Mouse (Mus musculus): ENCODE data around the gene Dennd4c. TPM values are rescaled to one million over a fixed set of nuclear protein-coding genes. Genes with fewer than 3 reads are reported as not detected.
"Not testable (repeated sequence)": the region's sequence is repeated elsewhere in the genome, so short reads cannot be mapped to it uniquely, and the experiment has no call there.

Gene Dennd4c
- total and polyA plus RNA-seq, 3 experiments = 4.8 to 51.5 (median 41.3) TPM

GRCm38 (mm10) chr4:86777587-86777986 lies 29.2 kb downstream of the Dennd4c start:
- DNase-seq = no peak

- peak; percentile 17 for DNase-seq
Measured at GRCm38 (mm10) chr4:86810604-86811003, 62.2 kb downstream of the Dennd4c start.

GRCm38 (mm10) chr4:86814850-86815249 lies 66.5 kb downstream of the Dennd4c start:
- no peak for DNase-seq

GRCm38 (mm10) chr4:86823169-86823568 lies 74.8 kb downstream of the Dennd4c start:
- peak; percentile 38 for DNase-seq

GRCm38 (mm10) chr4:86825143-86825542 lies 76.8 kb downstream of the Dennd4c start:
- DNase-seq = no peak

GRCm38 (mm10) chr4:86831896-86832295 lies 83.5 kb downstream of the Dennd4c start:
- DNase-seq = no peak

- DNase-seq = not testable (repeated sequence)
Measured at GRCm38 (mm10) chr4:86841141-86841540, 92.8 kb downstream of the Dennd4c start.

GRCm38 (mm10) chr4:86845384-86845783 lies 97.0 kb downstream of the Dennd4c start:
- peak; percentile 70 for DNase-seq

- DNase-seq = no peak
Measured at GRCm38 (mm10) chr4:86847246-86847645, 98.9 kb downstream of the Dennd4c start.

- no peak for DNase-seq
Measured at GRCm38 (mm10) chr4:86851331-86851730, 103.0 kb downstream of the Dennd4c start.

- no peak for DNase-seq
Measured at GRCm38 (mm10) chr4:86852018-86852417, 103.7 kb downstream of the Dennd4c start.

- no peak for DNase-seq
Measured at GRCm38 (mm10) chr4:86852813-86853590, 104.6 kb downstream of the Dennd4c start.

GRCm38 (mm10) chr4:86856304-86857112 lies 108.2 kb downstream of the Dennd4c start:
- no peak for DNase-seq

- peak; percentile 96 for DNase-seq
Measured at GRCm38 (mm10) chr4:86857113-86858069, 109.0 kb downstream of the Dennd4c start, which contains the start of gene Rps6. Rps6 (minus strand) TSS chr4:86857412.

- no peak for DNase-seq
Measured at GRCm38 (mm10) chr4:86858070-86858440, 109.7 kb downstream of the Dennd4c start.

GRCm38 (mm10) chr4:86864087-86864486 lies 115.7 kb downstream of the Dennd4c start:
- no peak for DNase-seq

- DNase-seq = no peak
Measured at GRCm38 (mm10) chr4:86871988-86872387, 123.6 kb downstream of the Dennd4c start.

- DNase-seq = no peak
Measured at GRCm38 (mm10) chr4:86873072-86873471, 124.7 kb downstream of the Dennd4c start.

GRCm38 (mm10) chr4:86874146-86874847 lies 125.9 kb downstream of the Dennd4c start, which contains the start of gene Acer2:
Acer2 (plus strand) TSS chr4:86874396.
- DNase-seq = peak; percentile 98

GRCm38 (mm10) chr4:86879477-86879876 lies 131.1 kb downstream of the Dennd4c start:
- no peak for DNase-seq

- no peak for DNase-seq
Measured at GRCm38 (mm10) chr4:86881178-86881577, 132.8 kb downstream of the Dennd4c start.

All from adrenal gland, adult 2 months (tissue).